ENCODE assay signal across 18 mouse cellular contexts in genomic region chr12:78077285-78077684, GRCm38 (mm10).
DNase-seq lines count a peak whose midpoint lies in the region; ATAC-seq and TF ChIP-seq lines count a peak whose summit lies in the region.
"Had no signal": no experiment of that assay in that cellular context is flagged by ENCODE, and none has a peak within 500 bp of the region (broad histone marks: within the 10 kb centered on the region; RNA-seq: fewer than 3 reads in every experiment).

No protein-coding gene starts in this region.

- H3K9ac ChIP-seq in heart, embryonic 11.5 days (ENCODE audit: low read depth, low read length): no peak overlapping the region
- no peak overlapping the region for H3K9ac ChIP-seq in lung, embryonic 14.5 days
- H3K9ac ChIP-seq: embryonic facial prominence, embryonic 13.5 days; forebrain, embryonic 15.5 days; hindbrain, embryonic 15.5 days; kidney, embryonic 15.5 days had no signal

- H3K27me3 ChIP-seq in heart, embryonic 11.5 days (ENCODE audit: control insufficient read depth, insufficient read depth, low read length): no peaks in the 10 kb centered on the region
- H3K27me3 ChIP-seq in lung, embryonic 14.5 days (ENCODE audit: insufficient read depth, low read length): no peaks in the 10 kb centered on the region
- H3K27me3 ChIP-seq: embryonic facial prominence, embryonic 13.5 days; forebrain, embryonic 15.5 days; hindbrain, embryonic 15.5 days; kidney, embryonic 15.5 days had no signal

- no peak overlapping the region for H3K27ac ChIP-seq in heart, embryonic 11.5 days (ENCODE audit: low read depth, low read length)
- H3K27ac ChIP-seq in lung, embryonic 14.5 days (ENCODE audit: low read depth): no peak overlapping the region
- H3K27ac ChIP-seq: embryonic facial prominence, embryonic 13.5 days; forebrain, embryonic 15.5 days; hindbrain, embryonic 15.5 days; kidney, embryonic 15.5 days; stomach, postnatal 0 days had no signal

- H3K4me3 ChIP-seq in heart, embryonic 11.5 days (ENCODE audit: low read depth, low read length): no peak overlapping the region
- no peak overlapping the region for H3K4me3 ChIP-seq in lung, embryonic 14.5 days (ENCODE audit: low read depth, low read length)
- H3K4me3 ChIP-seq: embryonic facial prominence, embryonic 13.5 days; forebrain, embryonic 15.5 days; hindbrain, embryonic 15.5 days; kidney, embryonic 15.5 days; megakaryocyte, embryonic 14.5 days had no signal

- no peak overlapping the region for H3K4me2 ChIP-seq in heart, embryonic 11.5 days
- H3K4me2 ChIP-seq in lung, embryonic 14.5 days: no peak overlapping the region
- H3K4me2 ChIP-seq: embryonic facial prominence, embryonic 13.5 days; forebrain, embryonic 15.5 days; hindbrain, embryonic 15.5 days; kidney, embryonic 15.5 days had no signal

- no peaks in the 10 kb centered on the region for H3K36me3 ChIP-seq in heart, embryonic 11.5 days (ENCODE audit: control insufficient read depth, insufficient read depth, low read length)
- no peaks in the 10 kb centered on the region for H3K36me3 ChIP-seq in lung, embryonic 14.5 days (ENCODE audit: insufficient read depth)
- H3K36me3 ChIP-seq: embryonic facial prominence, embryonic 13.5 days; forebrain, embryonic 15.5 days; hindbrain, embryonic 15.5 days; kidney, embryonic 15.5 days had no signal

- TF ChIP-seq CTCF in lung, embryonic 14.5 days (IDR thresholded peaks at IDR 0.05; ENCODE audit: low read depth): no peak
- TF ChIP-seq CTCF in brain, embryonic 14.5 days (IDR thresholded peaks at IDR 0.05; ENCODE audit: borderline replicate concordance, extremely low read depth, insufficient read depth, insufficient read length): no peak

- 31% methylated on average over 5 of the region's 5 CpGs for WGBS in heart, embryonic 11.5 days (ENCODE audit: insufficient replicate concordance)
- WGBS in lung, embryonic 14.5 days: 30% methylated on average over 5 of the region's 5 CpGs

- no peaks in the 10 kb centered on the region for H3K9me3 ChIP-seq in heart, embryonic 11.5 days (replicated peaks; ENCODE audit: control insufficient read depth, low read length)
- no peaks in the 10 kb centered on the region for H3K9me3 ChIP-seq in lung, embryonic 14.5 days (ENCODE audit: low read depth, low read length)
- H3K9me3 ChIP-seq: embryonic facial prominence, embryonic 13.5 days; forebrain, embryonic 15.5 days; hindbrain, embryonic 15.5 days; kidney, embryonic 15.5 days; megakaryocyte, embryonic 14.5 days had no signal

- peak; percentile 81 for DNase-seq in heart, adult 11 months
- DNase-seq in lung, embryonic 14.5 days: peak; percentile 53
- DNase-seq in lung, adult 18-20 months: no peak
- DNase-seq in brain, embryonic 14.5 days (ENCODE audit: low read depth): peak; percentile 19
- peak; percentile 33 for DNase-seq in hindlimb bud, embryonic 11.5 days (ENCODE audit: extremely low spot score, low read depth, low spot score)
- DNase-seq in urinary bladder, postnatal 4 days (ENCODE audit: low spot score in 2 of 2): no peak
- DNase-seq: cerebellum, adult 2 months; kidney, postnatal 4 days; liver; retina, postnatal 1 day had no signal

- TF ChIP-seq POLR2A in brain, embryonic 14.5 days (IDR thresholded peaks at IDR 0.05; ENCODE audit: borderline replicate concordance, extremely low read depth, insufficient read depth, insufficient read length, poor library complexity, severe bottlenecking): no peak

- no peak for ATAC-seq in heart, embryonic 11.5 days (replicated peaks; ENCODE audit: insufficient number of reproducible peaks, low FRiP score, low TSS enrichment)
- ATAC-seq in lung, embryonic 14.5 days (ENCODE audit: insufficient read depth): no peak
- ATAC-seq: forebrain, embryonic 15.5 days; intestine, postnatal 0 days had no signal

- no peaks in the 10 kb centered on the region for H3K4me1 ChIP-seq in heart, embryonic 11.5 days (ENCODE audit: control insufficient read depth, insufficient read depth, low read length)
- H3K4me1 ChIP-seq in lung, embryonic 14.5 days (ENCODE audit: insufficient read depth): no peaks in the 10 kb centered on the region
- H3K4me1 ChIP-seq: hindbrain, embryonic 15.5 days; kidney, embryonic 15.5 days; megakaryocyte, embryonic 14.5 days had no signal

Comparison
In these comparisons a context has a peak if more than half of its experiments do, and no peak if none do; other contexts are left out.
1. DNase-seq: peak in heart, adult 11 months (single experiment), lung, embryonic 14.5 days (single experiment), brain, embryonic 14.5 days (single experiment) and hindlimb bud, embryonic 11.5 days (single experiment); none in lung, adult 18-20 months (0 of 2) and urinary bladder, postnatal 4 days (0 of 2).